Mouse (Mus musculus): ENCODE measurements at regions not wholly inside any gene's neighbourhood (a gene's known extent, or its start where the extent isn't known, plus 50 kb on each side); places are given as distances from the start of the nearest gene placed in this dataset.

DNA sequence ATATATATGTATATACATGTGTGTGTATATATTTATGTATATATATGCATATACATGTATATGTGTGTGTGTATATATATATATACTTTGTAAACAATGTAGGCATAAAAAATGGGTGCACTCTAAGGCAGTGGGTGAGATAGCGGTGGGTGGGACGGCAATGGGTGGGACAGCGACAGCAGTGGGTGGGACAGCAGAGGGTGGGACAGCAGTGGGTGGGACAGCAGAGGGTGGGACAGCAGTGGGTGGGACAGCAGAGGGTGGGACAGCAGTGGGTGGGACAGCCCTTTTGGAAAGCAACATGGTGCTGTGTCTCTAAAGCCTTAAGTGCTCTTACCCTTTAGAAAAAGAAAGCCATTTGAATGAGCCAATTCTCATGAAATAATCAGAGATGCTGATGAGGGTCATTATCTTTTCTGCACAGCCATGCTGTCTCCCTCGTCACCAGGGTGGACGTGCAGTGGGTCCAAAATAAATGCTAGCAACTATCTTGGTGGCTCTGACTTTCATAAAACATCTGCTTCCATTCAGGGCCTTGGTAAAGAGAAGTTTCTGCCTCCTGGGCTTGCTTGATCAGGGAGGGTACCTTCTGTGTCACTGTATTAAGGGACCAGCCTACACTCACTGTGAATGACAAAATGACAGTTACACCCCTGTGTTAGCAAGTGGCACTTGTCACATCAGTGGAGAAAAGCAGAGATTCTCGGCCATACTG, 119.3 kb upstream of the Slc44a1 start:
- no peak for DNase-seq

DNA sequence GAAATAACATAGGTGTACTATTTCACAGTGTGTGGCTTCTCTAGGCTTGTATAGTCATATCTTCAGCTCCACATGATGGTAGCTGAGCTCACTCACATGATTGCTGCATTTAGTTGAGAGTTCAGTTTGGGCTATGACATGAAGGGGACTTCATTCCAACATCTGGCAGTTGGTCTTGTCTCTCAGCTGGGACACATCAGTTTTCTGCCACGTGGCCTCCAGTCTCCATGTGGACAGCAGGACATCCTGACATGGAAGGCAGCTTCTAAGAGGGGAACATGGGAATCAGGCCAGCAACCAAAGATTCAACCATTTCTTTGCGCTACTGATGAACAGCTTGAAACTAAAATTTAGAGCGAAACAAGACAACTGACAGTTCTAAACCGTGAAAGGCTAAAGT, 121.2 kb upstream of the Slc44a1 start:
- no peak for DNase-seq

DNA sequence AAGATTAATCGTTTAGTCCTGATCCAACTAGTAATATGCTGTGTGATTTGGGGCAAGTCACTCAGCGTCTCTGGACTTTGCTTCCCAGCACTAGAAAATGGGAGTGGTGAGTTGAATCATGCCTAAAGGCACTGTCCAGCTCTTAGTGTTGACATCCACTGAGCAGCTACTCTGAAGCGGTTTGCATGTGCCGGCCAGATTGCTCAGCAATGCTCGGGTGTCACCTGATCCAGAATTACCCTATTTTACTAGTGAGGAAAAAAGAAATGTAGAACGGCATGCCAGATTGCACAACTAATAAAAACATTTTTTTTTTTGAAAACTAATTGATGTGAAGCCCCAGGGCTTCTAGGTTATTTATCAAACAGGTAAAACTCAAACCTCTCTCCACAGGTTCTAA, 122.0 kb upstream of the Slc44a1 start:
- DNase-seq, result no peak

DNA sequence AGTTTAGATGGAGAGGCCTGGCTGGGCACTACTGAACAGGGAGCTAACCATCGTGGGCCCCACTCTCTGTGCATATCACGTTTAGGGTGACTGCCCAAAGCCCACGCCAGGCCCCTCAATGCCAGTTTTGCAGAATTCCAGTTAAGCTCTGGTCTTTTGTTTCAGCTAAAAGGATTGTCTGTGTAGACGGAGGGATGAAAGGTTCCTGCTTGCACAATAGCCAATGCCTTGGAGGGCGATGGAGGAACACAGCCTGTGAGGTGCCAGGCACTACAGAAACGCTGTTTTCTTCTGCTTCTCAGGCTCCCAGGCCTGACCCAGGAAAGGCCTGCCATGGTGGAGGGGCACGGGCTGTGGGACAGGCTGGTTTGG, 122.8 kb upstream of the Slc44a1 start:
- no peak for DNase-seq

DNA sequence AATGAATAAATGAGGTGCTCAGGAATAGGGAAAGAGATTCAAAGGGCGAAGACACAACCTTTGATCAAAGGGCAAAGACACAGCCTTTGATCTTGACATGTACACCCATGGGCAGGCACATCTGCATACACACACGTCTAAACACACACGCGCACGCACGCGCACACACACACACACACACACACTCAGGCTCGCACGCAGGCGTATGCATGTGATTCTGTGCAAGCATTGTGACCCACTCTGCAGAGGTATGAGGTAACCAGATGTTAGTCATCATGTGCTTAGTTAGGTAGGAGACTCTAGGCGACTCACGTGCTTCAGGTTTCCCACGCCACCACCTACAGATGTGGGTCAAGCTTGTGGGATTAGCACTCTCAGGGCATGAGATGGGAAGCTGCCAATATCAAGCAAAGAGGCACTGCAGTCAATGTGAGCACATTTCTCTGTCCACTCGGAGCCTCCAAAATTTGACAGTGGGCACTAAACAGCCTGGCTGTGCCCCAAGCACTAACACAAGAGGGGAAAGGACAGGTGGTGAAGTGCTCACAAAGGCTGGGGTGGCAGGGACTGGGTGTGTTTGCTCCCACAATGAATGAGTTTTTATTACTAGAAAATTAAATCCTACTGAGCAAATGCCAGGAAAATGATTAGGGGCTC, 123.3 kb upstream of the Slc44a1 start:
- no peak for DNase-seq

DNA sequence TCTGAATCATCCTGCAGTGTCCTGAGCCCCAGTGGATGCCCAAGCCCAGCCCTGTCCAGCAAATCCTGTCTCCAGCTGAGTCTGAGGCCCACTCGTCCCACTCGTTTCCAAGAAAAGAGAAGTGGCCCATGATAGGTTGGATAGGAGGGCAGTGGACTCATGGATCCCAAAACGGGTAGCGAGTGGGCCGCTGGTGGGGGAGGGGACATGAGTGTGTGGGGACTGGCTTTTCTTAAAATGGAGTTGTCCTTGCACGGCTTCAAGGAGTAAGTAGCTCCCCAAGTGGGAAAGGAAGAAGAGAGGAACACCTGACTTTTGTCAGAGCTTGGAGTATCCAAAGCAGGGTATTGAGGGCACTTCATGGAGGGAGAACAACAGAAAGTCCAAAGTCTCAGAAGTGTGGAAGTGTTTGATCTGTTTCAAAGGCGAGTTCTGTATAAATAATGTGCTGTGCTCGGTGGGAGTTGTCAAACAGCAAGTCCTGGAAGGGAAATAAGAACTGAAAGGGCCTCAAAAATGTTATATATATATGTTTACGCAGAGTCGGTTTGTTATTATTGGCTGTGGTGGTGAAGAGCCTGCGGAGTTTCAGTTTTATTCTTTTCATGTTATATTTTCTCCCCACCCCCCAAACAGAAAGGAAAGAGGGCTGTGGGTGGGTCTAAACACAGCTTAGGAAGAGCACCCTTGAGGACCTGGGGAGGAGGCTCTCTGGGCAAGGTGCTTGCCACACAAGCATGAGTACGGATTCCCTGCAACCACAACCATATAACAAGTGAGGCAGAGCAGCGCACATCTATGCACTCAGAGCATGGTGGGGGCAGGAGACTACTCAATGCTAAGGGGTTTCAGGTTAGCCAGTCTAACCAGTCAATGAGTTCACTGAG, 124.1 kb upstream of the Slc44a1 start:
- no peak for DNase-seq

DNA sequence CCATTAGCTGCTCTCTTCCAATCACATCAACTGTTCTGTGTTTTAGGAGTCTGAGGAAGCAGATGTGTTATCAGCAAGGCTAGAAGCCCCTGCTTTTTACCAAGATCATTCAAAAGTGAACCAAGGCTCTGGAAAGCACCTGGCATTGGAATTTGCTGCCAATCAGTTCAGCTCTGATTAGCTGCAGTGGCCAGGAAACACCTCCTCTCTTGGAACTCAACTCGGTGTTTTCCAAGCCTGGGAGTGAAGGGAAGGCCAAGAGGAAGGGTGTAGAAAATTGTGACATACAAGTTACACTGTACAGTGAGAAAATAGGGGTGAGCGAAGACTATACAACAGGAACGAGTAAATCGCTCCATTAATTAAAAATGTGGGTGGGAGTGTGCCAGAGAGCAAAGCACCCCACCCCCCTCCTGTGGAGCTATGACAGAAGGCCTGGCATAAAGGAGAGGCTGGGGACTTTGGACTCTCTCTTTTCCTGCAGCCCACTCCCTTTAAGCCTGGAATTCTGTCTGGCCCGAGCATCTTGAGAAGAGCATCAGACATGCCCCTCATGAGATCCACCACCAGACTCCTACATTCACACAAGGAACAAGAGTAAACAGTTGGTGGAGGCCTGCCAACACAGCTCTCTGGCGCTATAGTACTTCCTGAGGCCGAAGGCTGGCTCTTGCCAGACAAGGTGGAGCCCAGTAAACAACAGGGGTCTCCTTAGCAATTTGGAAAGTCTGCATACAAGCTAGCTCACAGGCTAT, 124.9 kb upstream of the Slc44a1 start:
- no peak for DNase-seq

DNA sequence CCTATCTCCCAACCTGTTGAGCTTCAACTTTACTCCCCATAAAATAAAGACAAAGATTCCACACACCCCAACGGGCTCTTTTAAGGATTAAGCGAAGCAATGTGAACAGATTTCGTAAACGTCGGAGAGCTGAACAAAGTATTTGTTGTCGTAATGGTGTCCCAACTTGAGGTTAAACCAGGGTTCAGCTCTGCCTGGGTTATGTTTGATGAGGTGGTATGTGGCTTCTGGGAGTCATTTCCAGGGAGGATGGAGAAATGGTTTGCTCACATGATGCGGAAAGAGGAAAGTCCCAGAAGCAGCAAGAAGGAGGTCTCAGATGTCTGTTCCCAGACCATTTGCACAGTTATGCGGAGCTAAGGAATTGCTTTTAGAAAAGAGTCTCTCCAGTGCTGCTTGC, 126.1 kb upstream of the Slc44a1 start:
- DNase-seq, result no peak

DNA sequence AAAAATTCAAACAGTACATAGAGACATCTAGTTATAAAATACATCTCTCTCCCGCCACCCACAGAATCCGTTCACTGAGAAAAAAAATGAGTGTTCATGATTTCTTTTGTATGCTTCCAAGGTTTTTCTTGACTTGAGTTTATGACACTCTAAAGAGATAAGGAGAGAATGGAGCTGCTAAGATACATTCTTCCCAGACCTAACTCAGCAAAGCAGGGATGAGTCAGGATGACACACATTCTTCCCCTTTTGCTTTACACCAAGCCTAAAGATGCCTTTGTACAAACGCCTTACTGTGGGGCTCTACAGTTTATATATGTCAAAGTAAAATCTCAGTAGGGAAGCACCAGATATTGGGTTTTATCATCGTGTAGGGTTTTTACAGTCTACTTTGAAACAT, 133.1 kb upstream of the Slc44a1 start:
- DNase-seq, result no peak

DNA sequence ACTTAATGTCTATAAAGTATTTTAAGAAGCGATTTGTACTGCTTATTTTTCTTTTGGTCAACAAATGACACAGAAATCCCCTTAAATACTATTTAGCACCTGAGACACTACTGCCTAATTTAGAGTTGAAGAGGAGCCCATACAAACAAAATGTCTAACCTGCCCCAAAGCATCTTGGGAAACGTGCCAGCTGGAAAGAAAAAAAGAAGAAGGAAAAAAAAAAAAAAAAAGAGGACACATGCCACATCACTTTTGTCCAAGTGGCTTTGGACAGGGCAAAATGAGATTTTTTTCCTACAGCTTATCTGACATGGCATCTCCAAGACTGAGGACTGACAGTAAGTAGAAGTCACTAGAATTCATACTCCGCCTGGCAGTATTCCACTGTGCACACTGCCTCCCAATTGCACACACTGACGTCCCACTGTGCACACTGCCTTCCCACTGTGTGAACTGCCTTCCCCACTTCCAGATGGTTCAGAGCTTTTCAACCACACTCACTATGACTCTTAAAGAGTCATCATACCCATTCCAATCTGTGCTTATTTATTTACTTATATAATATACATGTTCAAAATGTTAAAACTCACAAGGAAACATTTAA, 135.3 kb upstream of the Slc44a1 start:
- DNase-seq, result no peak

DNA sequence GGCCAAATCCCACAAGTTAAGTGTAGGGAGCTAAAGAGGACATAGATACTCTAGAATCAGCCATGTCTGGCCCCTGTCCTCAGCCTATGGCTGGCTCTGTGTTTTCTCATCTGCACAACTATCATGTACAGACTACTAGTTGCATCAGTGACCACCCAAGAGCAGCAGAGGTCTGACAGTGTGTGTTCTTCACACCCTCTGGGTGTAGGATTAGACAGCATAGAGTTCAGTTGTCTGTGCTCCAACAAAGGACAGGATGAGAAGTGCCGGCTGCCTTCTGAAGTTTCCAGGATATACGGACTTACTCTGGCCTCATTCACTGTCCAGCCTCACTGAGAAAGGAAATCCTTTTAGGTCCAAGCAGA, 135.9 kb upstream of the Slc44a1 start:
- DNase-seq, result no peak

DNA sequence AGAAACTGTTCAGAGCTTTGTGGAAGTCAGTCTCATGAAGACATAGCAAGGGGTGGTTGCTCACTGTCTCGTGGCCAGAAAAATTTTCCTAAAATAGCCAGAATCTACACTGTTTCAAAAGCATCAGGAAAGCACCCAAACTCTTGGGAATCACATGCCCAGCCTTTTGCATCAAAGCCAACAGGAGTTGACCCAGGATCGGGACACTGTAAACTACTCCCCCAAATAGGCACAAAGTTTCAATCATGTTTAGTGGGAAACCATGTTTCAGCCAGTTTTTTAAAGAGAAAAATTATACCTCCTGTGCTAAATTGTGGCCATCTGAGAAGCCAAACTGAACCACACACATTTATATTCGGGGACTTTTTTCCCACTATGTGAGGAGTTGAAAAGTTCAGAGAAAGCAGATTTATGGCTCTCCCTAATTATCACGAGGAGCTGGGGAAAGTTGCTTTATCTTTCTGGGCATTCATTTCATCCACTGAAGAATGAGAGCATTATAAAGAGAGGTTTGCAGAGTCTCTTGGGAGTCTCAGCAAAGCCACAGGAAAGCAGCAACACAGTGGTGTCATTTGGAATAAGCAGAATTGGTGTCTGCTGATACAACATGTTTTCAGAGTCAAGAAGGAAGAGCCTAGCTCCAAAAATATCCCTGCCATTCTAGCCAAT, 136.5 kb upstream of the Slc44a1 start:
- no peak for DNase-seq

DNA sequence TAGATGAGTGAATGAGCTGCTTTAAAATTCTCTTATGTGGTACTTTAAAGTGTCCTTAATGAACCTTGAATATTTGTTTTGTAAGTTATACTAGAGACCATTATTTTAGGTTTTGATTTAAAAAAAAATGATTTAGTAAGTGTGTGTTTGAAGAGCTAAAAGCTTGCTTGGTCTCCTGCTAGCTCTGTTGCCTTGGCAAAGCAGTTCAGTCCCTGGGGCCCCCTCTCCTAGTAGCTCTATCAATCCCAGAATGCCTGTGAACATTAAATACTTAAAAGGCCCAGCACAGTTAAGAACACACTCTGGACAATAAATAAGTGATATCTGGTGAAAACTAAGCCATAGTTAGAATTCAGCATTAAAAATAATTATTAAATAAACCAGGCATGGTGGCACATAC, 138.3 kb upstream of the Abca1 start:
- DNase-seq, result no peak

DNA sequence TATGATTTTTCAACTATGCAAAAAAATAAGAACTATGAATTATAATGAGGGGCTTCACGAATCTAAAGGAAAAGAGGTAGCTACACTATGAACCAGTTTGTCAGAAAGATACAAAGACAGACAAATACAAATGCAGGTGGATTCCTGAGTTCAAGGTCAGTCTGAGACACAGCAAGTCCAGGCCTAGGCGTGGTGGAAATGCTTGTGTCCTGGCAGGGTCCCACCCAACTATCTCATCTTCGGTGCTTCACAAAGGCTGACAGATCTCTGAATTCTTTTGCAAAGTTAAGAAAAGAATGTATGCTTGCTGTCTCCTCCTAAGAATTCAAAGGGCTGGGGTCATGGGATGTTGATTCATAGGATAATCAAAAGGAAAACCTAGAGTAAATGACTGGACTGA, 132.9 kb upstream of the Abca1 start:
- DNase-seq, result no peak

DNA sequence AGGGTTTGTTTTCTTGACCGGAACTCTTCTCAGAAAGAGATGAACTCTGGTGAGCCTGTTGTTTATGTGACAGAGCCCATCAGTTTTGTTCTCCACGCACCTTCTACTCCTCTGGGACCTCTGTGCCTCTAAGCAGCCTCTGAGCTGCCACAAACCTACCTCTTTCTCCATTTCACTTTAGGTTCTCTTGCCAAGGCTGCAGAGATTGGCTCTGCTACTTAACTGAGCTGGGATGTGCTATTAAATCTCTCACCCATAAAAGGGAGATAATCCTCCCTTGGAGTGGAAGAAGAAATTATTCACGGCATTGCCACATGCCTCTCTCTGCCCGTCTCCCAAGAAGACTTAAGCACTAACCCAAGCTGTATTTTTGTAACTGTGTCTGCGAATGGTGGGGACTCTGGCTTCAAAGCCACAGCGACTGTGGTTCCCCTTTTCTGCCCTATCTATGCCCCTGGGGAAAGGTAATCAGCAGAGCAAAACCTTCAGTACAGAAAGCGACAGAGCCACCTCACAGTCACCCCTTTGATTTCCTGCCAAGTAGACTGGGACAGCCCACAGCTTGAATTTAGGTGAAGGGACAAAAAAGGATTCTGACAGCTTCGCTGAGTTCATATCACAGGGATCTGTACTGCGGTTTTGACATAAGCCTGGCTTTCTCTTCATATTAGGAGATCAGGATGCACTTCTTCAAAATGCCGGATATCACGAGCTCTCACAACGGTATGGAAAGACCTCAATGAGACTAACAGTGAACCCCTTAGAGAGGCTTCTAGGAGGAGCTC, 118.2 kb upstream of the Abca1 start:
- no peak for DNase-seq

DNA sequence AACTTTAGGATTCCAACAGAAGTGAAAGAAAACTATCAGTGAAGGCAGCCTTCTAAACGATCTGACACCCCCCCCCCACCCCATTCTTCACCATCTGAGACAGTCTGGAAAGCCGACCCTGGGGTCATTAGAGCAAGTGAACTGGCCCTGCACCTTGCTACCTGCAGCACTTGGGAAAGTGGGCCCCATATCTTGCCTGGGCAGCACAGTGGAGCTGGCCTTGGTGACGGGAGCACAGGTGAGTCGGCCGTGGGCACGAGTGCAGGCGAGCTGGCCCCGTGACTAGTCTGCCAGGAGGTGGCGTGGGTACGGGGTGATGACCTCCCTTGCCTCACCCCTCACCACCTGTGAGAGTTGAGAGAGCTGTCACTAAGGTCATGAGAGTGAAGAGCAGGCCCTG, 110.7 kb upstream of the Abca1 start:
- no peak for DNase-seq

DNA sequence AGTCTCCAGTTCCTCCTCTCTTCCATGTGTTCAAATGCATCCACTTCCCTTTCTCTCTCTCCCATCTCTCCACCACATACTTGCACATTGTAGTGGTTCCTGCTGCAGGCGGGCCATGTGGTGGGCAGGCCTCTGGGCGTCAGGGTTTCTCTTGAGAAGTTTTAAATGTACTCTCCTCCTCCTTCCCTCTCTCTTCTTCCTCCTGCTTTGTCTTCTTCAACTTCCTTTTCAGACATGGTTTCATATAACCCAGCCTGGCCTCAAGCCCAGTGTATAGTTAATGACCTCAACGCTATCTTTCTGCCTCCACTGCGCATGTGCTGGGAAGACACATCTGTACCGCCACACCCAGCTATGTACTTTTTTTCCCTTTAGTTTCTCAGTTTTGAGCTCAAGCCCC, 110.3 kb upstream of the Abca1 start:
- DNase-seq, result no peak

DNA sequence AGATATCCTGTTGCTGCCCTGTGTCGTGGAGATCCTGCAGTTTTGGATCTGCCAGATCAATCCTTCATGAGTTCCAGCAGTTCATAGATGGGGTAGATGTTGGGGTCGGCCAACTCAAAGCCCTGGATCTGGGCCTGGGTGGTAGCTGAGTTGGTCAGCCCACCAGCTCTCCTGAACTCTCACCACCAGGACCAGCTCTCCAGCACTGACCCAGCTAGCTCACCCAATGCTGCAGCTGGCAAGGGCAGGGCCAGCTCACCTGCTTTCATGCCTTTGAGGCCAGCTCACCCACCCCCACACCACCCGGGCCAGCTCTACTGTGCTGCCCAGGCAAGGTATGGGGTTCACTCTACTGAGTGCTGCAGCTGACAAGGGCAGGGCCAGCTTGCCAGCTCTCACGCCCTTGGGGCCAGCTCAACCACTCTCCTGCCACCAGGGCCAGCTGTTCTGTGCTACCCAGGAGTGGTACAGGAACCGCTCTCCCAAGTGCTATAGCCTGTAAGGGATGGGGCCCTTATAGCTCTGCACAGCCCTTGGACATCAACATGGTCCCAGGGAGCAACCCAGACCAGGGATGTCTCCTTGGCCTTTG, 109.7 kb upstream of the Abca1 start:
- DNase-seq, result no peak

DNA sequence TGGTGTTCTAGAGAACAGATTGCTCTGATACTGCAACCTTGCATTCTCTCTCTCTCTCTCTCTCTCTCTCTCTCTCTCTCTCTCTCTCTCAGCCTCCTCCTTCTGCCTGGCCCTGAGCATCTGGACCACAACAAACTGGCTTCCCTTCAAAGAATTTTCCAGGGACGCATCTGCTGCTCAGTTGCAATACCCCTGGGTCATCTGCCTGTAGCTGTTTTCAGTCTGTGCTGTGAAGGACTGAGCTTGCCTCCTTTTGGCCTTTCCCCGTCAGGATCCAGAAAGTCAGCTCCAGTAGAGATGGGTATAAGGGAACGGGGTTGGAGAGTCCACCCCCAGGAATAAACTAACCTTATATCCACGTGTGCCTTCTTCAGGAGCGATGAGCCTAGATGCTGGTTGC, 105.2 kb upstream of the Abca1 start:
- peak; percentile 47 for DNase-seq

DNA sequence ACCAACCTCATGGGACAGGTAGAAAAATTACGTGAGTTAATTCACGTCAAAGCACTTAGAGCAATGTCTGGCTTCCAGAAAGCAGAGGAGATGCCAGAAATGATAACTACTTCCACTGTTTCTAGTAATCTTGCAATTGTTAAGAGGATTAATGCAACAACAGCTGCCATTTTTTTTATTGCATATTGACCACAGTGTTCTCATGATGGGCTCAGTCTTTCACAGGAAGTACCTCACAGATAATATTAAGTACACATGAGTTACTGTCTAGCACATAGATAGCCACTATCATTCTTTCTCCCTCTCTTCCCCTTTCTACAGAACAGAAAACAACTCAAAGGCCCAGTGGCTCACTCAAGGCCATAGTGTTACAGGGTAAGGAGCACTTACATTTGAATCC, 104.8 kb upstream of the Abca1 start:
- no peak for DNase-seq

All from gastrocnemius, postnatal 25 days (tissue).